Mouse (Mus musculus) kidney, postnatal 36 days (tissue): Measurements from ENCODE around the gene Stk24.

ENCODE experiments used
- DNase-seq, 2 experiments: peaks; one replicate each; pipeline ENCODE4 v3.0.0; 2021 to 2022; ENCODE audit warnings: mixed read lengths in 2 of 2

Gene Stk24

DNA sequence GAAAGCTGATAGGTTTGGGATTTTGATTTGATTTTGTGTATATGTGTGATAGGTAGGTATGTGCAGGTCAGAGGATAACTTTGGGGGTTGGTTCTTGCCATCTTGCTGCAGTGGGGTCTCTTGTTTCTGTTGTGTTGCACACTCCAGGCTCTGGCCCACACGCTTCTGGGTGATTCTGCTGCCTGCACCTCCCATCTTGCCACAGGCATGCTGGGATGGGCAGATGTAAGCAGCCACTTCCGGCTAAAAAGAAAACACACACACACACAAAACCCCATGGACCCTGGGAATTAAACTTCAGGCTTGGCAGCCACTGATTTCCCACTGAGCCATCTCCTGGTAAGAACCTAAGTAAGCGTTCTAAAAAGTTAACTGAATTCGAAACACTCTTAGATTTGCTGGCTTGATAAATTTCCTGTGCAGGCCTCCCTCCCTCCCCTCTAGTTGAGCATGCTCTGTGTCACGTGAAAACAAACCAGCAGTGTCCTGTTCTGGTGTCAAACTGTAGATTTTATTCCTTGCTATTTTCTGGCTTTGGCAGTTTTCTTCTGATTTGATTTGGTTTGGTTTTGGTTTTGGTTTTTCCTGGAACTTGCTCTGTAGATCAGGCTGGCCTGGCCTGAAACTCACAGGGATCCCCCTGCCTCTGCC lies 118.5 kb downstream of the Stk24 start:
- DNase-seq, result no peak

DNA sequence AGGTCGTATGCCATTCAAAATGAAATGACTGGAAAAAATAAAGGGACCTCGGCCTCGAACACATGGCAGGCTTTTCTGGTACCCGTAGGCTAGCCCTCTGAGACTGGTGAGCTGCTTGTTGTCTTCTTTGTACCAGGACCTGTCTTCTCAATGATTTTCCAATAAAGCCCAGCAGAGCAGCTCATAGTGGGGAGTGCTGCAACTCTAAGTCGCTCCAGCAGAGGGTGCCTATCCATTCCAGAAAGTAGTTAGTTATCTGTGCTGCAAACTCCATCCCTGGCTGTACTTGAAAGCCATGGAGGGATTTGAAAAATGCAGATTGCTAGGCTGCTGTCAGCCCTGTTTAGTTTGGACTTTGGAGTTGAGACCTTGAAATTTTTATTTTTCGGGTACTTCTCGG lies 120.0 kb downstream of the Stk24 start:
- DNase-seq, result peak; percentile 37 to 74

GRCm38 (mm10) chr14:121259332-121259731 lies 120.5 kb downstream of the Stk24 start:
- DNase-seq, result no peak

DNA sequence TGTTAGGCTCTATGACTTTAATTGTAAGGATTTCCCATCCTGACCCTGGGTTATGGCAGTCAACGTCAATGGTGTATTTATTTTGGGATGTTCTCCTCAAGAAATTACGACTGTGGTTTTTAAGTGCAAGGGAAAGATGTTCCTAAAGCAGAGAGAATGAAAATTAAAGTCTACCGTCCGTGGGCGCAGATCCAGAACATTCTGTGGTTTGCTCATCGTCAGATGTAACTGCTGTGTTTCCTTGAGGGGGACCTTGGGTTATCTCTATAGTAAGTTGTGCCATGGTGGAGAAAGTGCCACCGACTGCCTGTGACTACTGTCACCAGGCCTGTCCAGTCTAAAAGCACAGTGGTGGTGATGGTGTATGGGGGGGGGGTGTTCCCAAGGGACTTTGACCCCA lies 122.9 kb downstream of the Stk24 start:
- no peak for DNase-seq

DNA sequence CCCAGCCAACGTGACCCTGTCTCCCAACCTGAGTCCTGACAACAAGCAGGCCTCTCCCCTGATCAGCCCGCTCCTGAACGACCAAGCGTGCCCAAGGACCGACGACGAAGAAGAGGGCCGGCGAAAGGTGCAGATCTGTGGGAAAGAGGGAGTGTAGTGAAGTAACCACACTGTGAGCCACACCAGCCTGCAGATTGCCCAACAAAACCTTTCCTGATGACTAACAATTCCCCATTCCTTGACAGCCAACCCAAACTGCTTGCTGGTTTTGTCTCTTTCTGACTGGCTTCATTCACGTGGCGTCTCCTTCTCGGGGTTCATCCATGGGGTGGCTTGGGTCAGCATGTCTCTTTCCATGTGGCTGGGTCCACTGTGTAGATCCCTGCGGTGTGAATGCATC lies 124.3 kb downstream of the Stk24 start:
- no peak for DNase-seq

DNA sequence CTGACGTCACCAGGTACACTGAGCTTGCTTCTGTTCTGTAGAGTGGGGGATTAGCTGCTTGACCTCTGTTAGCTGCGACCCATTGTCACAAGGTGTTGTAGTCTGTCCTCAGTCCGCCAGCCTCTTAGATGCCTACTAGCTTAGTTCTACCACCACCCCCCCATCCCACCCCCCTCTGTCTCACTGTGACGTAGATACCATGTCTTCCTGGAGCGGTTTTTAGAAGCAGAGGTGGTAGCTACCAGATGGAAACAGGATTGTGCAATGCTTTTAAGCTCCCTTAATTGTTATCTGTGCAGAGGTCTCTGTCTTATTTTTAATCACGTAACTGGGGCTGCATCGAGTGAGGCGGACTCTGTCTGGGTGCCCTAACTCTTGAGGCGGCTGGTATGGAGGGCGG lies 124.9 kb downstream of the Stk24 start:
- DNase-seq, result no peak

- DNase-seq, result no peak
These were observed 127.3 kb downstream of the Stk24 start for GRCm38 (mm10) chr14:121252542-121252941.

DNA sequence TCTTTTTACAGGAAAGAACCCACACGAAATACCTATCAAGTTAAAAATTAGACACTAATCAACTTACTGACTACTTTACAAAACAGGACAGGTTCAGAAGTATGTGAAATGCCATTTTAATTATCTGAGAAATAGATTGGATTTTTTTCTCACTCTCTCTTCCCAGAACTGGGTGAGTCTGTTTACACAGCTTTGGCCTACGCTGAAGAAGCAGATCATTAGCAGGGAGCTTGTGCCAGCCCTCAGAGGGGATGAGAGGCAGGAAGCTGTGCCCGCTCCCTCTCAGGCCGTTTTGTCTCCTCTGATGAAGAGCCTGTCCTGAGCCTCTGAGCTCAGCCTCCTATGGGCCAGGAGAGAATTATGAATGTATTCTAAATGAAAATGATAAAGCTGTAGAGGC lies 128.1 kb downstream of the Stk24 start:
- no peak for DNase-seq

DNA sequence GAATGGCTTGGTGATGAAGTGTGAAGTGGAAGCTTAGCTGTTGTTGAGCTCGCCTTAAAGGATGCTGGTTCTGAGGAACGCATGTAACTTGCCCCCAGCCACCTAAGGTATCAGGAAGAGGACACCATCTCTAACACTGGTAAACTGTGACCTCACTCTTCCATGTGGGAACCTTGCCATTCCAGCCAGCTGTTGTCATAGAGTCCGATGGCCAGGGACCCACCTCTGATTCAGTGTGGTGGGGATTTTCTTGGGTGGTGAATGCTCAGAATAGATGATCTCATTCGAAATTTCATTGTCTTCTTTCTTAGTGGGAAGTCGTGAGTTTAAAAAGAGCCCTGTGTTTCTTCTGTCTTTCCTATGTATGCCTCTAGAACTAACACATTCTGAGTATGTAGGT lies 128.7 kb downstream of the Stk24 start:
- DNase-seq, result no peak

DNA sequence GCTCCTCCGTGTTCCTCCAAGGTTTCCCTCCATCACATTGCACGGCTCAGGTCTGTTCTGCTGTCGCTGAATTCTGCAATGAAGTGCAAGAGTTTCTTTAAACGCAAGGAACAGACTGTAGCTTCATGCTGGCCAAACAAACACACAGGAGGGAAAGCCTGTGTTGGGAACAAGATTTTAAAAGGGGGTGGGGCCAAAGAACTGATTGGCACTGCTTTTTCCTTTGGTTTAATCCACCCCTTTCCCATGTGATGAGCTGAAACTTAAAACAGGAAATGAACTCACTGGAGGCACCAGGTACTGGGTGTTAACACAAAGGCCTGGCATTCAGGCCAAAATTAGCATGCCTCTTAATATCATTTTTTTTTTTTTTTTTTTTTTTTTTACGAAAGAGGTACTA lies 131.5 kb downstream of the Stk24 start:
- DNase-seq, result no peak

DNA sequence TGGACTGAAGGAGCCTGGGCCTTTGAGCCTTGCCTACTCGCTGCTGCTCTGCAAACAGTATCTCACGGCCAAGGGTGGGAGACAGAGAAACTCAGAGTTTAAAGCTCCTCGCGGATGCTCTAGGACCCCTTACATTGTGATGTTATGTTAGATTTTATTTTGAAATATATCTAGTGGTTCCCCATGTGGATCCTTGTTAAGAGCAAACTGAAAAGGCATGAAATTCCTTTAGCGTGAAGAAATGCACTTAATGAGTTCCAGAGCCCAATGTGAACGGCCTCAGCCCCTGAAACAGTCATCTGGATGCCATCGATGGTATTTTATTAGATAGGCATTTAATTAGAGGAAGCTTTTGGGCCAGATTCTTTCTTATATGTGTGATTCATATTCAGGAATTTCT lies 132.5 kb downstream of the Stk24 start:
- no peak for DNase-seq

- DNase-seq, result no peak
These were observed 133.6 kb downstream of the Stk24 start for GRCm38 (mm10) chr14:121246048-121246731.

DNA sequence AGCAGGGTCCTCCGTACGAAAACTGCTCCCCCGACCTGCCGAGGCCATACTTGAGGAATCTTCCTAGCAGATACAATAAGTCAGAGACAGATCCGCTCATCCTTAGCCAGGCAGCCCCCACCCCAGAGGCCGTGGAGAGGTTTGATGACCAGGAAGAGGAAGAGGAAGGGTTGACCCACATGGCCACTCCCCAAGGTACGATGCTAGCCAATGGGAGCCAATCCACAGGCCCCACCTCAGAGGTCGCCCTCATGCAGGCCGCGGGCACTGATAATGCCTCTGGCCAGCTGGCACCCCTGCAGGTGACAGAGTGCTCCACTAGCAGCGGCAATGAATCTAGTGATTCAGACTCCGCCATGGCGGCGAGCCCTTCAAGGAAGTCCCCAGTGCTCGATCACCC lies 135.7 kb downstream of the Stk24 start:
- no peak for DNase-seq

DNA sequence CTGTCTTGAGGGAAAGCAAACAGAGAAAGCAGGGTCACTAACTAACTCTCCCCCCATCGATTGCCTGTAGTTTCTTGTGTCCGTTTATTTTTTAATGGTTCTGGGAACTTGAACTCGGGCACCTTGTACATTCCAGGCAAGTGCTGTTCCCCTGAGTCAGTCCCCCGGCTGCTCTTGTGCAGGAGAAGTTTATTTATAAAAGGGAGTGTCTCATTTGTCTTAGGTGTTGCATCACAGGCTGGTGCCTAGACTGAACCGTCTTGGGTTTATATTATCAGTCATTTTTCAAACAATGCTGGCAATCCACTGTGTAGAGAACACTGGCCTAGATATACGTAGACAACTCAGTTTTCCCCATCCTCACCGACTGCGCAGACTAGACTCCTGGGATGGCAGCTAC lies 140.4 kb downstream of the Stk24 start:
- DNase-seq, result no peak

DNA sequence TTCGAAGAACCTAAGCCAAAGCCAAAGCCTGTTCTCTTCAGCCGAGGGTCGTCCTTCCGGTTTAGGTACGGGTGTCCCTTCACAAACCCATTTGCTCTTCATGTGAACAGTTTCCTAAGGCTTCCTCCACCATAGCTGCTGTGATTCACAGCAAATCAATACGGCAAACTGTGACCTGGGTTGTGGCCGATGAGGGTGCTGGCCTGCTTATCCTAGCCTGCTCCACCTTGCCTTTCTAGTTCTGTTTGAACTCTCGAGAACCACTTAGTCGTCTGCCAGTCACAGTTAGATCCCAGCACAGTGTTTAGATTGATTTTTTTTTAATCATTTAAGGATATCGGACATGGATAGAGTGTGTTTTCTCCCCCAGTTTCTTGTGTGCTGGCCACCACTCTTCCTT lies 141.1 kb downstream of the Stk24 start:
- no peak for DNase-seq

- no peak for DNase-seq
These were observed 143.1 kb downstream of the Stk24 start for GRCm38 (mm10) chr14:121236736-121237135.
